Mouse (Mus musculus): ENCODE results near the gene Iqsec1.

GRCm38 (mm10) chr6:90680401-90680800 is 308.1 kb downstream of the Iqsec1 start:
- TF ChIP-seq POLR2A (IDR thresholded peaks at IDR 0.05; ENCODE audit: extremely low read depth, insufficient read depth, low read length) = no peak
- no peak for TF ChIP-seq CTCF (IDR thresholded peaks at IDR 0.05; ENCODE audit: low read depth, low read length)
